Mouse (Mus musculus) adrenal gland, adult 18-20 months (tissue): ENCODE measurements around the gene Akap11. TPM values are rescaled to one million over a fixed set of nuclear protein-coding genes. Genes with fewer than 3 reads are reported as not detected.

Experiments
- DNase-seq, 2 experiments: peaks; one replicate each; pipeline ENCODE4 v3.0.0; 2021 to 2022; ENCODE audit warnings: low spot score in 2 of 2
- total RNA-seq, 2 experiments: library from RNA; stranded (reverse); gene quantifications; 1 replicate in 1 of 2; 2 replicates in 1 of 2; pipeline ENCODE4 v1.2.3; 2021

The Akap11 gene
- total RNA-seq, 2 experiments from 2014 or later = 37.1 to 46.8 TPM

GRCm38 (mm10) chr14:78448807-78449406 lies 87.7 kb downstream of the Akap11 start:
- no peak for DNase-seq

- no peak for DNase-seq
Measured at GRCm38 (mm10) chr14:78448017-78448416, 88.6 kb downstream of the Akap11 start.

- DNase-seq = no peak
Measured at GRCm38 (mm10) chr14:78447542-78447941, 89.1 kb downstream of the Akap11 start.

Other genes with a start within 250 kb of the Akap11 start
- not detected for gene Tnfsf11, start 228.8 kb downstream of the Akap11 start, total RNA-seq
- 10 to 100 TPM in 1 of 2 experiments, 1 to 10 TPM in 1; 7.5 to 10.8 TPM for gene Dgkh, start 196.0 kb upstream of the Akap11 start, total RNA-seq